21 mouse cellular contexts compared by ENCODE assay signal in genomic region chr2:116807636-116808035, GRCm38 (mm10).
DNase-seq lines count a peak whose midpoint lies in the region; ATAC-seq and TF ChIP-seq lines count a peak whose summit lies in the region.
"Had no signal": no experiment of that assay in that cellular context is flagged by ENCODE, and none has a peak within 500 bp of the region (broad histone marks: within the 10 kb centered on the region; RNA-seq: fewer than 3 reads in every experiment).

No protein-coding gene starts in this region.

- H3K9me3 ChIP-seq in forebrain, embryonic 10.5 days = no peaks in the 10 kb centered on the region
- no peaks in the 10 kb centered on the region for H3K9me3 ChIP-seq in forebrain, postnatal 0 days (ENCODE audit: low read length)
- H3K9me3 ChIP-seq in hindbrain, embryonic 12.5 days (replicated peaks) = no peaks in the 10 kb centered on the region
- H3K9me3 ChIP-seq in hindbrain, embryonic 11.5 days (ENCODE audit: control insufficient read depth, low read length) = no peaks in the 10 kb centered on the region
- H3K9me3 ChIP-seq in midbrain, embryonic 14.5 days (ENCODE audit: control insufficient read depth, low read length) = no peaks in the 10 kb centered on the region
- H3K9me3 ChIP-seq: embryonic facial prominence, embryonic 12.5 days; G1E had no signal

- peaks cover 9% of the 10 kb centered on the region; the same call in 1 of the 2 replicates for H3K27me3 ChIP-seq in forebrain, embryonic 10.5 days (ENCODE audit: poor library complexity, severe bottlenecking)
- no peaks in the 10 kb centered on the region for H3K27me3 ChIP-seq in forebrain, postnatal 0 days (ENCODE audit: insufficient read depth, low read length)
- H3K27me3 ChIP-seq in hindbrain, embryonic 12.5 days = no peaks in the 10 kb centered on the region
- H3K27me3 ChIP-seq in hindbrain, embryonic 11.5 days (ENCODE audit: control insufficient read depth, insufficient read depth, low read length) = no peaks in the 10 kb centered on the region
- no peaks in the 10 kb centered on the region for H3K27me3 ChIP-seq in midbrain, embryonic 14.5 days (ENCODE audit: control insufficient read depth, insufficient read depth, low read length)
- H3K27me3 ChIP-seq: embryonic facial prominence, embryonic 12.5 days had no signal

- H3K36me3 ChIP-seq in forebrain, embryonic 10.5 days (replicated peaks) = no peaks in the 10 kb centered on the region
- no peaks in the 10 kb centered on the region for H3K36me3 ChIP-seq in forebrain, postnatal 0 days (ENCODE audit: insufficient read depth)
- H3K36me3 ChIP-seq in hindbrain, embryonic 12.5 days = no peaks in the 10 kb centered on the region
- H3K36me3 ChIP-seq in hindbrain, embryonic 11.5 days (ENCODE audit: control insufficient read depth, insufficient read depth, low read length) = no peaks in the 10 kb centered on the region
- no peaks in the 10 kb centered on the region for H3K36me3 ChIP-seq in midbrain, embryonic 14.5 days (ENCODE audit: control insufficient read depth, insufficient read depth, low read length)
- H3K36me3 ChIP-seq: embryonic facial prominence, embryonic 12.5 days; G1E had no signal

- no peak overlapping the region for H3K4me3 ChIP-seq in forebrain, embryonic 10.5 days
- H3K4me3 ChIP-seq in forebrain, postnatal 0 days (ENCODE audit: low read depth, low read length) = no peak overlapping the region
- no peak overlapping the region for H3K4me3 ChIP-seq in hindbrain, embryonic 12.5 days
- no peak overlapping the region for H3K4me3 ChIP-seq in hindbrain, embryonic 11.5 days (ENCODE audit: low read depth, low read length)
- no peak overlapping the region for H3K4me3 ChIP-seq in midbrain, embryonic 14.5 days (replicated peaks; ENCODE audit: low read depth, low read length)
- H3K4me3 ChIP-seq: embryonic facial prominence, embryonic 12.5 days; gastrocnemius, adult 2 months had no signal

- TF ChIP-seq POLR2A in brain, embryonic 14.5 days (IDR thresholded peaks at IDR 0.05; ENCODE audit: borderline replicate concordance, extremely low read depth, insufficient read depth, insufficient read length, poor library complexity, severe bottlenecking) = no peak

- H3K4me2 ChIP-seq in forebrain, postnatal 0 days (ENCODE audit: low read depth) = no peak overlapping the region
- no peak overlapping the region for H3K4me2 ChIP-seq in hindbrain, embryonic 12.5 days (replicated peaks)
- no peak overlapping the region for H3K4me2 ChIP-seq in hindbrain, embryonic 11.5 days (replicated peaks; ENCODE audit: low read depth, low read length)
- no peak overlapping the region for H3K4me2 ChIP-seq in midbrain, embryonic 14.5 days (ENCODE audit: low read length)
- H3K4me2 ChIP-seq: embryonic facial prominence, embryonic 12.5 days had no signal

- peak overlapping the region; percentile 56; the same call in 1 of the 2 replicates for H3K27ac ChIP-seq in forebrain, embryonic 10.5 days
- H3K27ac ChIP-seq in forebrain, postnatal 0 days (ENCODE audit: low read depth, low read length) = no peak overlapping the region
- no peak overlapping the region for H3K27ac ChIP-seq in hindbrain, embryonic 12.5 days
- no peak overlapping the region for H3K27ac ChIP-seq in hindbrain, embryonic 11.5 days (ENCODE audit: low read depth, low read length)
- peak overlapping the region; percentile 62; the same call in 1 of the 2 replicates for H3K27ac ChIP-seq in midbrain, embryonic 14.5 days (replicated peaks; ENCODE audit: low read depth, low read length)
- H3K27ac ChIP-seq: embryonic facial prominence, embryonic 12.5 days; gastrocnemius, adult 2 months had no signal

- no peak for DNase-seq in forebrain, embryonic 10.5 days (ENCODE audit: extremely low spot score, low spot score)
- DNase-seq in forebrain, postnatal 0 days = no peak
- DNase-seq in hindbrain, embryonic 11.5 days (ENCODE audit: low spot score) = no peak
- DNase-seq in brain, embryonic 14.5 days (ENCODE audit: low read depth) = peak; percentile 63
- DNase-seq in midbrain, embryonic 14.5 days = no peak
- no peak for DNase-seq in frontal cortex, adult 2 months (ENCODE audit: extremely low spot score in 1 of 2, low spot score in 1 of 2)
- no peak for DNase-seq in urinary bladder, adult 18-20 months (ENCODE audit: low spot score in 2 of 2)
- DNase-seq: adrenal gland, adult 8-10 months; adrenal gland, postnatal 36 days; B cell, adult 2 months; cerebellum, adult 11-12 months; cerebellum, adult 9-10 months; cerebellum, postnatal 25 days; gastrocnemius, adult 2 months; gastrocnemius, postnatal 25 days; heart, postnatal 10 days had no signal

- WGBS in forebrain, embryonic 10.5 days = 67% methylated on average over 7 of the region's 7 CpGs
- WGBS in forebrain, postnatal 0 days = 41% methylated on average over 7 of the region's 7 CpGs
- WGBS in hindbrain, embryonic 12.5 days = 72% methylated on average over 7 of the region's 7 CpGs
- WGBS in hindbrain, embryonic 11.5 days = 75% methylated on average over 7 of the region's 7 CpGs
- 19% methylated on average over 7 of the region's 7 CpGs for WGBS in midbrain, embryonic 14.5 days

- H3K9ac ChIP-seq in forebrain, postnatal 0 days = no peak overlapping the region
- no peak overlapping the region for H3K9ac ChIP-seq in hindbrain, embryonic 12.5 days
- H3K9ac ChIP-seq in hindbrain, embryonic 11.5 days (ENCODE audit: low read depth, low read length) = no peak overlapping the region
- H3K9ac ChIP-seq in midbrain, embryonic 14.5 days (replicated peaks; ENCODE audit: low read length) = no peak overlapping the region
- H3K9ac ChIP-seq: embryonic facial prominence, embryonic 12.5 days had no signal

- ATAC-seq in forebrain, postnatal 0 days = no peak
- ATAC-seq in hindbrain, embryonic 12.5 days (ENCODE audit: low FRiP score) = 0 out of 2 replicates have a peak, but pooled peaks have one; percentile 49
- ATAC-seq in hindbrain, embryonic 11.5 days (ENCODE audit: low FRiP score) = no peak
- peak; percentile 35; the same call in 1 of the 2 replicates for ATAC-seq in midbrain, embryonic 14.5 days (ENCODE audit: low FRiP score, low TSS enrichment)
- ATAC-seq: CD4-positive, CD25-positive, alpha-beta regulatory T cell, adult 4 months; intestine, embryonic 16.5 days had no signal

- TF ChIP-seq CTCF in forebrain, postnatal 0 days (IDR thresholded peaks at IDR 0.05; ENCODE audit: low read depth) = no peak
- TF ChIP-seq CTCF in brain, embryonic 14.5 days (IDR thresholded peaks at IDR 0.05; ENCODE audit: borderline replicate concordance, extremely low read depth, insufficient read depth, insufficient read length) = no peak

- H3K4me1 ChIP-seq in forebrain, embryonic 10.5 days = peaks cover 28% of the 10 kb centered on the region
- H3K4me1 ChIP-seq in forebrain, postnatal 0 days (ENCODE audit: insufficient read depth) = no peaks in the 10 kb centered on the region; the same call in 1 of the 2 replicates
- H3K4me1 ChIP-seq in hindbrain, embryonic 12.5 days = no peaks in the 10 kb centered on the region; the same call in 1 of the 2 replicates
- H3K4me1 ChIP-seq in hindbrain, embryonic 11.5 days (replicated peaks; ENCODE audit: control insufficient read depth, insufficient read depth, low read length) = no peaks in the 10 kb centered on the region
- H3K4me1 ChIP-seq in midbrain, embryonic 14.5 days (ENCODE audit: control insufficient read depth, insufficient read depth, low read length) = peaks cover 8% of the 10 kb centered on the region; the same call in 1 of the 2 replicates
- H3K4me1 ChIP-seq: embryonic facial prominence, embryonic 12.5 days had no signal

Comparison
In these comparisons a context has a peak if more than half of its experiments do, and no peak if none do; other contexts are left out.
1. H3K27ac ChIP-seq: peak in forebrain, embryonic 10.5 days (single experiment) and midbrain, embryonic 14.5 days (single experiment); none in forebrain, postnatal 0 days (single experiment), hindbrain, embryonic 12.5 days (single experiment) and hindbrain, embryonic 11.5 days (single experiment).
2. ATAC-seq: peak in hindbrain, embryonic 12.5 days (single experiment) and midbrain, embryonic 14.5 days (single experiment); none in forebrain, postnatal 0 days (single experiment) and hindbrain, embryonic 11.5 days (single experiment).